Mouse (Mus musculus) left cerebral cortex, postnatal 10 days (tissue): Measurements from ENCODE around the gene Fam198a. TPM values are rescaled to one million over a fixed set of nuclear protein-coding genes. Genes with fewer than 3 reads are reported as not detected.
A peak's percentile ranks its signal among the peaks of the same experiment; 100 is the strongest.

Experiments used
- DNase-seq, 2 experiments: peaks; one replicate each; pipeline ENCODE4 v3.0.0; 2021 to 2022; ENCODE audit warnings: low spot score in 2 of 2, mixed read lengths in 1 of 2; ENCODE audit errors: extremely low spot score in 1 of 2
- intact Hi-C: fragments of 180-260 bp; cut with DNase I; formaldehyde crosslinking; loops from one replicate; pipeline ENCODE4 v1.15.1; 2025
- total RNA-seq, 2 experiments: library from RNA; stranded (reverse); gene quantifications; 2 replicates each; pipeline ENCODE4 v1.2.3; 2021

Gene Fam198a
- total RNA-seq, 2 experiments from 2014 or later = 3.2 to 4.4 TPM

DNA sequence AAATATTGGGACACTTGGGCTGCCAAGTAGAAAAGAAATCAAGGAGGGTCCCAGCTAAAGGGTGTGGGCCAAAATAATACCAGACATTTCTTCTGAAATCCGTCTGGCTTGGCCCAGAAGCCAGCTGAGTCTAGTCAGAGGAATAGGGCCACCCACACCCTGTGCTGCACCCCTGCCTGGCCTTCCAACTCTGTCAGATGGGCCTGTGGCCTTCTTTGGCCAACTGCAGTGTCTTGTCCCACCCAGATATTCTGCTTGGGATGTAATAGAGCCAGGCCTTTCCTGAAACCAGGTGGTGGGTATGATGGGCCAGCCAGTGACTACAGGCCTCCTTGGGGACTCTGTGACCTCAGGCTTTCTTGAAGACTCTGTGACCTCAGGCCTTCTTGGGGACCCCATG is 22.4 kb downstream of the Fam198a start:
- DNase-seq = no peak
- intact Hi-C loops = no loop called here

DNA sequence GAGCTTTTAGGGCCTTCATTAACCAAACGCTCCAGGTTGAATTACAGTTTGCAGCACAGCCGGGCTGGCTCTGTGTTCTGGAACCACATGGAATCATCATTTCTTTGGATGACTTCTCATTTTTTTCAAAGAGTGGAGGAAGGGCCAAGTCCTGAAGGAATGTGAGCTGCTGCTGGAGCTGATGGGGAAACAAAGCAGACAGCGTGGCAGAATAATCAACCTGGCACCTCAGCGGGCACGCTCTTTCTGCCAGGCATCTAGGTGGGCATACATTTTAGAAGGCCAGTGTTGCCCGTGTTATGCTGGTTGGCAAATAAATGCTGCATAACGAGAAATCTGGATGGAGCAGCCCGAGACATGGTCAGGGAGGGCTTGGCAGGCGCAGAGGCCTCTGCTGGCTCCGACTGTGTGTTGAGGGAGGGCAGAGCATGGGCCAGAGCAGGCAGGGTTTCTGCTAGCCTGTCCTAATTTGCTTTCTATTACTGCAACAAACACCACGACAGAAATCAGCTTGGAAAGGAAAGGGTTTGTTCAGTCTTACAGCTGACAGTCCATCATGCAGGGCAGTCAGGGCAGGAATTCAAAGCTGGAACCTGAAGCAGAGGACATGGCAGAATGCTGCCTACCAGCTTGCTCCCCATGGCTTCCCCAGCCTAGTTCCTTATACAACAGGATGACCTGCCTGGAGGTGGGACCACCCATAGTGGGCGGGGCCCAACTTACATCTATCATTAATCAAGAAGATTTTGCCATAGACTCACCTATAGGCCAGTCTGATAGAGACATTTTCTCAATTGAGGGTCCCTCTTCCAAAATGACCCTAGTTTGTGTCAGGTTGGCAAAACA is 23.6 kb downstream of the Fam198a start:
- DNase-seq = no peak
- intact Hi-C loops = no loop called here

DNA sequence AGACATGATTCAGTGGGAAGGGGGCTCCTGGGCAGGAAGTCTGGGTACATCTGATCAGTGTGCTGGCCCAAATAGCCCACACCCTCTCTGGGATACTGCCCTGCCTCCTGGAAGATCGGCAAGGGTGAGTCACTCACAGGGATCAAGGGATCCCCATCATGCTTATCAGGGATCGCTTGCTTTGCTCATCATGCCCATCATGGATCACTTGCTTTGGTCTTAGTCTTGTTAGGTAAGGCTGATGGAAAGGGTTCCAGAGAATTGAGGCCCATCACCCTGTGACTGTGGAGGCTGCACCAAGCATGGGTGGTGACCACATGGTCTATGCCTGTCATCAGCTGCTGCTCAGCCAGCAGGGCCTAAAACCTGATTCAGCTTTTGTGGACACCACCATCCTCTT is 24.5 kb downstream of the Fam198a start:
- intact Hi-C loops = no loop called here

DNA sequence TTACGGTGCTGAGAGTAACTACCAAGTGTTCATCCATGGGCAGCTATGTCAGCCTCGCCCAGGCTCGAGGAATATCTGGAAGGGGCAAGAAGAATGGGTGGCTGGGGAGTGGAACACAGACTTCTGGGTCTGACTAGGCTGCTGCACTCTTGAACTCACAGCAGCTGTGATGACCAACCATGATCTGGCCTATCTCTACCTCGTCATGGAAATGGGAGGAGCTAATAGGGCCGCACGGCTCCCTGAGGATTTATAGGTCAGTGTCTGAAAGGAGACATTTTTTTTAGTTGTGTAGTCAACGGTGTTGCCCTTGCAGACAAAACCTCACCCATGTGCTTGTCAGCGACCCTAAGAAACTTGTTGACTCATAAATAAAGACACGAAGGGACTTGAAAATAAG is 30.3 kb downstream of the Fam198a start:
- intact Hi-C loops = loop anchor here (5.0 kb wide), 1 partner anchor 124 kb away; the partner anchor contains the start of gene Higd1a
- DNase-seq = no peak

More for the DNA sequence above, 24.5 kb downstream of the Fam198a start:
- no peak for DNase-seq

DNA sequence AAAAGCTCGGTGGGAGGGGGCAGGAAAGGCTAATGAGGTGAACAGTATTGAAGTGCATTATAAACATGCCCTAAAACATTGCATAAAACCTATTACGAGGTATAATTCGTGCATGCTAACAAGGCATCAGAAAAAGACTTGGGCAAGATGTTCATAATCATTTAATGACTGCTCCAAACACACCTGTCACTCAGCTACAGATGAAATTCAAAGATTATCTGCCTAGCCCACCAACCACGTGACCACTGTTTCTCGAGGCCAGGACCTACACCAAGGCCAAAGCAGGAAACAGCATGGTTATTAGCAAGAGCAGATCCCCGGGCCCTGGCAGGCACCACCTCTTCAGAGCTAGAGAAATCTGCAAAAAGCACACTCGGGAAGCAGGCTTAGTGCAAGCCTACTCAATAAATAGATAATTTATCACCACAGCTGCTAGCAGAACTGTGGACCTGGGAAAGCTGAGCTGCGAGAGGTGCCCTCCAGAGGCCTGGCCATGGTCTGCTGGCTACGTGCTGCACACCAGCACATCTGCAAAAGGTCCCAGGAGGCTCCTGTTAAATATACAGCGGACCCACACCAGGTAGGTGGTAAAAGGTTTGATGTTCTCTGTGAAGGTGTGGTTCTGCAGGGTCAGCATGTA is 30.8 kb downstream of the Fam198a start:
- intact Hi-C loops = loop anchor here (2.0 to 5.0 kb wide), 2 partner anchors 33 to 124 kb away; partner anchors contain the start of gene Higd1a
- no peak for DNase-seq

DNA sequence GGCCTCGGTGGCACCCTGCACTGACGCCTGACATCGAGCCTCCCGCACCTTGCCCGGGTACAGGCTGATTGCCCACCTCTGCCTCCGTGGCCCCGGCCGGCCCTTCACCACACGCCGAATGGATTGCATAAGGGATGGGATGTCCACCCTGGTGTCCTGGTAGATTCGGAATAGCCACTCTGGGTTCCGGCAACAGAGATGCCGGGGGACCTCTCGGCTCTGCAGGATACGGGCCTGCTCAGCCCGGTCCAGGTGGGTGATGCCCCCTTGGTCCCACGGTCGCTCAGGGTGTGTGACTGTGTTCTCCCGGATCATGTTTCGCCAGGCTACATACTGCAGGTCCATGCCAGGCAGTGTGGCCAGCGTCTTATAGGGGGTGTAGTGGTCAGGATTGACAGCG is 31.4 kb downstream of the Fam198a start:
- intact Hi-C loops = loop anchor here (2.0 to 5.0 kb wide), 2 partner anchors 33 to 125 kb away; partner anchors contain the start of gene Higd1a
- no peak for DNase-seq

DNA sequence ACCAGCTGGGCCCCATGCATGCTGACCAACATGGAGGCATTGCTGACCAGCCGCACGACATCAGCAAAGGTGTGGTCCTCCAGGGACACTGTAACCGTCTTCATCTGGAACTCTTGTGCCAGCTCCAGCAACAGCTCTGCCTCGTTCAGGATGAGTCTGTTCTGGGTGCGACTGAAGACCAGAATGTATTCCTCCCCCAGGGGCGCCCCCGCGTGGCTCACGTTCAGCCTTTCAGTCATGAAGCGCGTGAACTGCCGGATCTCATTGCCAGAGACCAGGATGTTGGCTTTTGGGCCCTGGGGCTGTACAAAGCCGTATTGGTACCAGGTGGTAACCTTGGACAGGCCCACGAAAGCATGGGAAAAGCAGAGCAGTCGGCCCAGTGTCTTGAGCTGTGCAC is 31.9 kb downstream of the Fam198a start:
- intact Hi-C loops = loop anchor here (2.0 to 5.0 kb wide), 2 partner anchors 34 to 125 kb away; partner anchors contain the start of gene Higd1a

DNA sequence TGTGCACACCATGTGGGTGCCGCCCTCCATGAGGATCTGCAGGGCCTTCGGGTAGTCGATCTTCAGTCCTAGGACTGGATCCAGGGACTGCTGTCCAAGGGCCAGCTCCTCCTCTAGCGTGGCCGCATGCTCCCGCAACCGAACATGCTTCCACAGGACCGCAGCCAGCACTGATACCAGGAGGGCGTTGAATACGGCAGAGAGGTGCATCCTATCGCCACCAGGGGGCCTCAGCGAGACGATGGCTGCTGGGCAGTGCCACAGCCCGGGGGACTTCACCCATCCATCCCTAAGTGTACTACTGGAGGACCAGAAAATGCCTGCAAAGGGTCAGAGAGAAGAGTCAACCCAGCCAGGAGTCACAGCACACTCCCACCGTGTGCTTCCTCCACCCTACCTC is 32.7 kb downstream of the Fam198a start:
- intact Hi-C loops = loop anchor here (2.0 to 5.0 kb wide), 2 partner anchors 35 to 126 kb away; partner anchors contain the start of gene Higd1a
- peak; percentile 47 to 86 for DNase-seq

More for the DNA sequence above, 31.9 kb downstream of the Fam198a start:
- no peak for DNase-seq

DNA sequence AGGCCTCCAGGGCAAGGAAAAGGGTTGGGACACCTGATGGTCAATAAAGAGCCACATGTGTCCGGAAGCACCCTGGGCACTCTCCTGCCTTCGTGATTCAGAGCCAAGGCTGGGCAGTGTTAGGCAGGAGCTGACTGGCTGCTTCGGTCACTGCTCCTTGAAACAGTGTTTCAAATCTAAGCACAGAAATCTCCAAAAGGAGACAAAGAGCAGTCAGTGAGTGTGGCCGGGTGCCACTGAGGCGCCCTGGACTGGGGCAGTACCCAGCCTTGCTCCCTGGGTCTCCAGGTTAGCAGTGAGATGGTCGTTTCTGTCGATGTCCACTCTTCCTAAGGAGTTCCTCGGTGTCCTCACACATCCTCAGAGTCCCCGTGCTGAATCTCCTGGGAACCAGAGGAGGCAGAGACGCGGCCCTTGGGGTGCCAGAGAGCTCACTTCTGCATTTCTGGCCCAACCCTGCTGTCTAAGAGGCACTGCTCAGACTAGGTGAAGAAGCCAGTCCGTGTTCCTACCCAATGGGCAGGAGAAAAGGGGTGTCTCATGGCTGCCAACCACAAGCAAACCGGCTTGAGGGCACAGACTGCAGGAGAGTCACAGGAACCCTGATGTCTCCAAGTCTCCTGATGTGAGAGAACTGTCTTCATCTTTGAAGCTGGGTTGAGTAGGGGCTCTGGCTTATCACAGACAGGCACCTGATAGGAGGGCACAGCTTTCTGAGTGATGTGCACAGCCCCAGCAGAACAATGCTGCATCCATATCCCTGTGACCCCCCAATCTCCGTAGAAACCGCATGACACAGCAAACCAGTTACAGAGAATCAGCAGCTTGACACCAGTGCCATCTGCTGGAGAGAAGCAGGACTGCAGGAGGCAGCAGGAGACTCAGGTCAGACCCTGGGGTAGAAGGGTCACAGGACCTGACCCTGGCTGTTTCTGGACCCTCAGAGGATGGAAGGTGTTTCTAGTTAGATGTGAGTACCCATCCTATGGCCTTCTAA is 34.0 kb downstream of the Fam198a start:
- DNase-seq = peak; percentile 54 to 75
- intact Hi-C loops = loop anchor here (5.0 kb wide), 2 partner anchors 107 to 127 kb away; partner anchors contain the start of gene Higd1a

DNA sequence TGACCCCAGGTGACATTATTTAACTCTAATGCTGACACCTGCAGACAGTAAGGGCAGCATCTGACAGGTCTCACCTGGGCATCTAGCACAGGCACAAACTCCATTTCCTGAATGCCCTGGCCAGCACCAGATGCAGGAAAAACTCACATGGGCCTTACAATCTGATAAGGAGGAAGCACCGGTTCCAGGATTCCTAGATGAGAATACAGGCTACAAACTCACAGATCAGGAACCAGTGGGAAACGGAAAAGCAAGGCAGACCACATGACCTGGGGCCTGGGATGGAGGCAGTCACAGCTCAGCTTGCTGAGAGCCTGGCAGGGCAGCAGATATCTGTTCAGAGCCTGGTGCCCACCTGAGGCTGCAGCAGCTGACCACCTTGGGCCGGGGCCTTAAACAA is 38.1 kb downstream of the Fam198a start:
- no peak for DNase-seq
- intact Hi-C loops = loop anchor here (5.0 kb wide), 1 partner anchor 112 kb away; no protein-coding TSS in a partner anchor

DNA sequence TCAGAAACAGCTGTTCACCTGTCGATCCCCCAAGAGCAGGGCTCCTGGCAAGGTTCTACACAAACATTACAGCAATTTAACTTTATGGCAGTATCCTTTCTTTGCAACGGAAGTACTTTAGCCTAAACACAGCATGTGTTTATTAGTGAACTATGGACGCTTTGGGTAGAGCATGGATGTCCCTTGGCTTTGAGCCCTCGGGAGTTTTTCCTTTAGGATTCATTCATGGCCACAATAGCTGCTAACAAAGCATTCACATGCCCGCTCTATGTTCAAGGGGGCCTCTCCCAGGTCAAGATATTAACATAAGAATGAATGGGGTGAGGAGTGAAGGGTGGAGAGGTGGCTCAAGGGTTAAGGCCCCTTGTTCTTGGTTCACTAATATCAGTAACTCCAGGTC is 38.7 kb downstream of the Fam198a start:
- DNase-seq = no peak
- intact Hi-C loops = loop anchor here (5.0 kb wide), 1 partner anchor 112 kb away; no protein-coding TSS in a partner anchor

DNA sequence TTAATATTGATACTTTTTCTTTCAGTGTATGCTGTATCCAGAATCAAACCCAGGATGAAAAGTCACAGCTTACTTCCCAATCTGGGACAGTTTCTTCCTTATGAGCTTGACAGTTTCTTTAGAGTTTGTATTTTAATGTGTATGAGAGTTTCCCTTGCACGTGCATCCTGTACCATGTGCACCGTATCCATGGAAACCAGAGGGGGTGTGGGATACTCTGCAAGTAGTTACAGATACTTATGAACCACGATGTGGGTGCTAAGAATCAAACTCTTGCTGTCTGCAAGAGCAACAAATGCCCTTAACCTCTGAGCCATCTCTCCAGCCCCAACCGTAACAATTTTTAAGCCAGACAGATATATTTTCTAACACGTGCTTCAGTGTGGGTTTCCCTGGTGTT is 40.3 kb downstream of the Fam198a start:
- DNase-seq = peak in 1 of 2 experiments; percentile 60
- intact Hi-C loops = no loop called here

DNA sequence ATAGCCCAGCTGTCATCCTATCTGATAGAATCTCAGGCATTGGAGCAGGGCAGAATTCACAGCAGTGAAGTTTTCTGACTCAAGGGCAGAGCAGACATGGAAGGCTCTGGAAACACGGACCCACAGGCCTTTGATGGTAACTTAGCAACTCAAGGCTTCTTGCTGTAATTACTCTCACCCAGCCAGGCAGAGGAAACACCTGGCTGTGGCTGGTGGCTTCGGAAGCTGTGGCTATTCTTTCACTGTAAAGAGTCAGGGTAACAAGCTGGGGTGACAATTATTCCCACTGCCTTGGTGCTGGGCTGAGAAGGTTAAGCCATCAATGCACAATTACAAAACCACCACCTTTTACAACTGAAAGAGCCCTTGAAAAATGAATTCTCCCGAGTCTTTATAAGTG is 42.3 kb downstream of the Fam198a start:
- DNase-seq = no peak
- intact Hi-C loops = no loop called here

DNA sequence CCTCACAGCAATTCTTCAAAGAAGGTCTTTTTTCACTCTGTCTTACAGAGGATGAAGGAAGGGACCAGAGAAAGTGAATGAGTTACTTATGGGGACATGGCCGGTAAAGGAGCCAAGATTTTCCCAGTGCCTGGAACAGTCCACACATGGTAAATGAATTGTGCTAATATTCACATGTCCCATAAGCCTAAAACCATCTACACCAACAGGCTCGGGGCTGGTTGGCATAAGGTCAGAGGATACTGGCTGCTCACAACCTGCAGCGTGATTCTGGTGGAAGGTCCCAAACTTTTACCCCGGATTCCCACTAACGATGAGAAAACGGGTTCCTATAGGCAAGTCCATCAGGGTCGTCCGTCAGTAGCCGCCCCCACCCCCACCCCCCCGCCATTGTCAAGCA is 44.3 kb downstream of the Fam198a start:
- no peak for DNase-seq
- intact Hi-C loops = no loop called here

DNA sequence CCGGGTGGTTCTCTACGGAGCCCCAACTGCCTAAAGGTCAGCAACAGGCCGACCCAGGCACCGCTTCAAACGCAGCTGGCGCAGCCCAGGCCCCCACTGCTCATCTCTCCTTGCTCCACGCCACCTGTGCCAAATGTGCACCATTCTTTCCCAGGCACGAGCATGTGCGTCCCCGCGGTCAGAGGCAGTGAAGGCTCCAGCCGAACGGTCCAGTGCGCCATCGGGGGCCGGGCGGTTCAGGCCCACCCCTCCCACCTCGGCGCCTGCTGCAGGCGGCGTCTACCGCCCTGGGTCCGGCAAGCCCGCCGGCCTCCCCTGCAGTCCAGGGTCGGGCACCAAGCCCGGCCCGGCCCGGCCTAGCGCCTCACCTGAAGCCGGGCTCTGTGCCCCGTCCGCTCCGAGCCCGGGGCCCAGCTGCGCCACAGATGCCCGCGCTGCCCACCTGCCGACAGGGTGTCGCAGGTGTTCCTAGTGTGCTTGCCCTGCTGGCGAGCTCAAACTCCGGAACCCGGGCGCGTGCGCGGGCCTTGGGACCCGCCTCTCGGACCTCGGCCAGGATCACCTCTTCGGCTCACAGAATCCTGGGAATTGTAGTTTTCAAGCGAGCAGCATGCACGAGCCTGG is 44.8 kb downstream of the Fam198a start:
- intact Hi-C loops = no loop called here
- DNase-seq = peak; percentile 84 to 89

DNA sequence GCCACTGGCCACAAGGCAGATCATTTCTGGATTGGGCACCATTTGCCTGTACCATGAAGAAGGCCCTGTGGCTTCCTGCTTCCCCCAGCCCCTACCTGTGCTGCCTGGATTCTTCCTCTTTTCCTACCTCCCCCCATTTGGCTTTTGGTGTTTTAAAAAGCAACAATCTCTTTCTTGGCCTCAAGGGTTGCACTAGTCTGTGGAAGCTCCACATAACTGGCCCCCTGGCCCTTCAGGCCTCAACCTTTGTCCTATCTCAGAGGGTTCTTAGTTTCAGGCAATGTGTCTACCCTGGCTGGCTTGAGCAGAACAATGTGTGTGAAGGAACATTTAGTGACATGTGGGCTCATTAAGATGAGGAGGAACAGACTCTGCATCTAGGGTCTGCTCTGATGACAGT is 46.2 kb downstream of the Fam198a start, which contains the start of gene Pomgnt2:
Gene Pomgnt2, minus strand, starts transcription at position 101 of the 400 bp plus-strand sequence.
- DNase-seq = no peak

DNA sequence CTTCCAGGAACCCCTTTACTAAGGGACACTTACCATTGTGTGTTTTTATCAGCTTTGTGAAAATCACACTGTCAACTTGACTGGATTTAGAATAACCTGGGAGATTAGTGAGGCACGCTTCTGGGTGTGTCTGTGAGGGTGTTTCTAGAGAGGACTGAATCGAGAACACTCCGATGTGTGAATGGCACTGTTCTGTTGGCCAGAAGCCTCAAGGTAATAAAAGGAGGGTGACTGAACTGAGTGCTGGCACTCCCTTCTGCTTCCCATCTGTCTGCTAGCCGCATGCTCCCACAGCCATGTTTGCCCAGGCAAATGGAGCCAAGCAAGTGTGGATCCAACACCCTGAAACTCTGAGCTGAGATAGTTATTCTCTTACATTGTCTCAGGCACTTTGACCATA is 47.2 kb downstream of the Fam198a start:
- DNase-seq = no peak
- intact Hi-C loops = no loop called here

More for the DNA sequence above, 46.2 kb downstream of the Fam198a start, which contains the start of gene Pomgnt2:
- intact Hi-C loops = no loop called here

DNA sequence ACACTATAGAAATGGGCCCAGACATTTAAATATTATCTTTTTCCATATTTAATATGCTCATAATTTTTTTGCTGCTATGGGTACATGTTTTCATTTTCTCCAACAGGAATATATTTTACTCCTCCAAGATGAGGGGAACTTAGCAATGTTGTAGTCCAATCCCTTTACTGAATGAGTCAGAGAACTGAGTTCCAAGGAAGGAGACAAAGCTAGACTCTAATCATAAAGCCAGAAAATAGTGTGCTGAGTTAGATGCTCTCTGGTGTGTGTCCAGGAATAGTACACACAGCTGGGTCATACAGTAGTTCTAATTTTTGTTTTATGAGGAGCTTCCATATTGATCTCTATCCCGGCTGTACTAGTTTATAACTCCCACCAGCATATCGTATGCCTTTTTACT is 55.4 kb downstream of the Fam198a start:
- intact Hi-C loops = no loop called here
- no peak for DNase-seq
